In the genomic region with DNA sequence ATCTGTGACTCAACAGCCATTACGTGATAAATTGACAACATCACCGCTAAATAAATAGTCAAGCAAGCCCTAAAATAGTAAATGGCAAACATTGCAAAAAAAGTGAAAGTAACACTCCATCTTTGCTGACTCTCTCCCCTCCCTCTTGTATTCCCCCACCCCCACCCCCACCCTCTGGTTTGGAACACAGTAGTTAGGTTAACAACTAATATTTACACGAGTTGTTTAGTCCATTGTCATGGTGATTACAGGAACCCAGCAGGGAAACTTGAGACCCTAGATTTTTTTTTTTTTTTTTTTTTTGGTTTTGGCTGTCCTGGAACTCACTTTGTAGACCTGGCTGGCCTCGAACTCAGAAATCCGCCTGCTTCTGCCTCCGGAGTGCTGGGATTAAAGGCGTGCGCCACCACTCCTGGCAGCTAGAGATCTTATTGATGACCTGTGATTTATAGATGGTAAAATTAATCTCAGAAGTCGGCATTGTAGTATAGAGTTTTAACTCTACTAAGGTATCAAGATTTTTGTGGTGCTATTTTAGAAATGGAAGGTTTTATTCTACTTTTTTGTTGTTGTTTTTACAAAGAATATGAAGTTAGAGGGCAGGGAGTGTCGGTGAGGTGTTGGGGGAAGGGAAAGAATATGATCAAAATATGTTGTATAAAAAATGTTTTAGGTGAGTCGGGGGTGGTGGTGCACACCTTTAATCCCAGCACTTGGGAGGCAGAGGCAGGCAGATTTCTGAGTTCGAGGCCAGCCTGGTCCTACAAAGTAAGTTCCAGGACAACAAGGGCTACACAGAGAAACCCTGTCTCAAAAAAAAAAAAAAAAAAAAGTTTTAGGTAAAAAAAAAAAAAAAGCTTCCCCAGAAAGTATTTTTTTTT, we compare ENCODE assay signal across 8 mouse cellular contexts. TPM values are rescaled to one million over a fixed set of nuclear protein-coding genes. Genes with fewer than 3 reads are reported as not detected.
DNase-seq lines count a peak whose midpoint lies in the region; TF ChIP-seq lines count a peak whose summit lies in the region.

No protein-coding gene starts in this region.

- TF ChIP-seq POLR2A in MEL (IDR thresholded peaks at IDR 0.05; ENCODE audit: control insufficient read depth in 1 of 2, insufficient read depth in 1 of 2, low read depth in 1 of 2, low read length in 2 of 2, poor library complexity in 1 of 2), result no peak
- TF ChIP-seq POLR2A in olfactory bulb, adult 2 months (IDR thresholded peaks at IDR 0.05; ENCODE audit: insufficient read depth, low read depth, low read length), result no peak

- H3K9me3 ChIP-seq in MEL (replicated peaks; ENCODE audit: insufficient read depth, low read length), result no peaks in the 10 kb centered on the region

- peak; percentile 25 for DNase-seq in cerebellum, adult 8-10 months
- DNase-seq in cerebellum, adult 11 months, result no peak
- DNase-seq in MEL (ENCODE audit: low read depth, low spot score), result no peak
- peak; percentile 52 for DNase-seq in forelimb bud, embryonic 11.5 days (ENCODE audit: low read depth, low spot score)
- peak; percentile 20 for DNase-seq in liver
- no peak for DNase-seq in right cerebral cortex, postnatal 10 days (ENCODE audit: low spot score in 2 of 2)
- DNase-seq in Muller cell, postnatal 12 days (ENCODE audit: inconsistent ontology term), result no peak

- no peak for TF ChIP-seq RAD21 in MEL (IDR thresholded peaks at IDR 0.05; ENCODE audit: low read depth, low read length)

- H3K9ac ChIP-seq in MEL (ENCODE audit: control insufficient read depth, low read depth, low read length, poor library complexity, severe bottlenecking), result peak overlapping the region; percentile 97

- WGBS in olfactory bulb, adult 2 months, result 64% methylated on average over 12 of the region's 12 CpGs

- H3K27ac ChIP-seq in MEL (ENCODE audit: control insufficient read depth, low read depth, low read length), result peak overlapping the region; percentile 94
- peak overlapping the region; percentile 99 for H3K27ac ChIP-seq in olfactory bulb, adult 2 months (ENCODE audit: insufficient read depth, low read depth, low read length)

- peaks cover 7% of the 10 kb centered on the region; the same call in 1 of the 2 replicates for H3K79me2 ChIP-seq in MEL (ENCODE audit: control insufficient read depth, insufficient read depth, low read length, poor library complexity)

- no peak for TF ChIP-seq CTCF in MEL (IDR thresholded peaks at IDR 0.05 in 2 of 3, conservative IDR thresholded peaks at IDR 0.05 in 1 of 3; ENCODE audit: control insufficient read depth in 1 of 3, insufficient read depth in 1 of 3, low read depth in 2 of 3, low read length in 3 of 3, poor library complexity in 1 of 3, severe bottlenecking in 1 of 3)
- no peak for TF ChIP-seq CTCF in olfactory bulb, adult 2 months (IDR thresholded peaks at IDR 0.05; ENCODE audit: insufficient read depth, low read depth, low read length)

- H3K4me3 ChIP-seq in MEL (ENCODE audit: control insufficient read depth in 1 of 2, insufficient read depth in 1 of 2, low read depth in 2 of 2, low read length in 2 of 2), result peak overlapping the region; percentile 66 to 98
- peak overlapping the region; percentile 87 for H3K4me3 ChIP-seq in olfactory bulb, adult 2 months (ENCODE audit: insufficient read depth, low read depth, low read length)

- H3K36me3 ChIP-seq in MEL (ENCODE audit: control insufficient read depth in 1 of 2, insufficient read depth in 2 of 2, low read length in 2 of 2), result peaks cover 0 to 11% of the 10 kb centered on the region in 2 experiments; a peak in 2 of 4 replicates

- peaks cover 3 to 15% of the 10 kb centered on the region in 2 experiments; a peak in 3 of 4 replicates for H3K4me1 ChIP-seq in MEL (ENCODE audit: control insufficient read depth in 1 of 2, insufficient read depth in 2 of 2, low read length in 2 of 2)
- no peaks in the 10 kb centered on the region for H3K4me1 ChIP-seq in olfactory bulb, adult 2 months (ENCODE audit: control insufficient read depth, insufficient read depth, low read length)

- H3K27me3 ChIP-seq in MEL (ENCODE audit: control insufficient read depth in 1 of 2, insufficient read depth in 2 of 2, low read length in 2 of 2), result no peaks in the 10 kb centered on the region

- TF ChIP-seq EP300 in MEL (IDR thresholded peaks at IDR 0.05; ENCODE audit: low read depth in 1 of 2, low read length in 2 of 2), result no peak

TF ChIP-seq in MEL, 35 proteins besides CTCF, POLR2A, EP300 and RAD21:
- TF ChIP-seq ELF1 (IDR thresholded peaks at IDR 0.05; ENCODE audit: low read depth, low read length) (no peak), ZNF384 (IDR thresholded peaks at IDR 0.05; ENCODE audit: low read depth, low read length) (peak; percentile 66), ETS1 (IDR thresholded peaks at IDR 0.05; ENCODE audit: low read depth, low read length) (no peak)

RNA-seq across cellular contexts. Expression of a gene that starts 1.1 kb away (rescaled TPM):
- total RNA-seq in MEL (2012; rRNA removed), result 0.85 and 0.98 TPM in 2 replicates
- 1 to 10 TPM in 1 of 2 experiments, not detected in 1; 3.2 TPM for polyA plus RNA-seq in MEL (2012; ENCODE audit: insufficient read depth in 1 of 2, insufficient read length in 2 of 2, low read depth in 1 of 2, low replicate concordance in 2 of 2, missing spikeins in 1 of 2)
- polyA plus RNA-seq in olfactory bulb, adult 2 months (2012; ENCODE audit: insufficient read depth, insufficient read length, low replicate concordance, missing spikeins), result not detected in 2 replicates

Comparison
In these comparisons a context has a peak if more than half of its experiments do, and no peak if none do; other contexts are left out.
1. DNase-seq: peak in cerebellum, adult 8-10 months (single experiment), forelimb bud, embryonic 11.5 days (single experiment) and liver (single experiment); none in cerebellum, adult 11 months (single experiment), MEL (single experiment), right cerebral cortex, postnatal 10 days (0 of 2) and Muller cell, postnatal 12 days (single experiment).